Mouse (Mus musculus): Measurements from ENCODE around the gene 4921536K21Rik.

GRCm38 (mm10) chr11:3850746-3851277 is 44.1 kb downstream of the 4921536K21Rik start:
- TF ChIP-seq CTCF (IDR thresholded peaks at IDR 0.05; ENCODE audit: control insufficient read depth, insufficient read depth, low read length) (no peak), POLR2A (IDR thresholded peaks at IDR 0.05; ENCODE audit: borderline replicate concordance, control insufficient read depth, low read depth, low read length) (no peak)
